Mouse (Mus musculus) forelimb bud, embryonic 11.5 days (tissue): Measurements from ENCODE around the gene Sdf4.
A peak's percentile ranks its signal among the peaks of the same experiment; 100 is the strongest.

Experiments used
- DNase-seq: peaks from one replicate; pipeline ENCODE4 v3.0.0-alpha.2; 2012; ENCODE audit warnings: low read depth, low spot score

Gene Sdf4

GRCm38 (mm10) chr4:155992241-155992905, at the start of gene Sdf4, which contains the start of gene B3galt6:
TSS of gene Sdf4 (plus strand) at chr4:155992872.
TSS of gene B3galt6 (minus strand) at chr4:155992649.
- peak; percentile 90 for DNase-seq

- peak; percentile 6 for DNase-seq
Measured at GRCm38 (mm10) chr4:155943049-155943452, 49.6 kb upstream of the Sdf4 start.

GRCm38 (mm10) chr4:155943534-155944249, 49.0 kb upstream of the Sdf4 start, which contains the start of gene Ube2j2:
TSS of gene Ube2j2 (plus strand) at chr4:155943831.
- DNase-seq = peak; percentile 97

- no peak for DNase-seq
Measured at GRCm38 (mm10) chr4:155944271-155944670, 48.4 kb upstream of the Sdf4 start.

- DNase-seq = no peak
Measured at GRCm38 (mm10) chr4:155947094-155947493, 45.6 kb upstream of the Sdf4 start.

GRCm38 (mm10) chr4:155955491-155955890, 37.2 kb upstream of the Sdf4 start:
- DNase-seq = no peak

- DNase-seq = peak; percentile 87
Measured at GRCm38 (mm10) chr4:155959275-155959674, 33.4 kb upstream of the Sdf4 start.

GRCm38 (mm10) chr4:155962167-155962971, 30.3 kb upstream of the Sdf4 start, which contains the start of gene C1qtnf12:
TSS of gene C1qtnf12 (plus strand) at chr4:155962318.
- peak; percentile 43 for DNase-seq

- DNase-seq = no peak
Measured at GRCm38 (mm10) chr4:155963106-155963505, 29.6 kb upstream of the Sdf4 start.

GRCm38 (mm10) chr4:155964396-155964795, 28.3 kb upstream of the Sdf4 start:
- DNase-seq = no peak

GRCm38 (mm10) chr4:155969043-155969653, 23.5 kb upstream of the Sdf4 start:
- DNase-seq = no peak

GRCm38 (mm10) chr4:155970286-155970685, 22.4 kb upstream of the Sdf4 start:
- no peak for DNase-seq

- DNase-seq = no peak
Measured at GRCm38 (mm10) chr4:155972651-155973050, 20.0 kb upstream of the Sdf4 start.

GRCm38 (mm10) chr4:155973239-155973638, 19.4 kb upstream of the Sdf4 start:
- no peak for DNase-seq

- DNase-seq = no peak
Measured at GRCm38 (mm10) chr4:155981436-155982082, 11.1 kb upstream of the Sdf4 start.

- no peak for DNase-seq
Measured at GRCm38 (mm10) chr4:155983788-155984187, 8.9 kb upstream of the Sdf4 start.

- no peak for DNase-seq
Measured at GRCm38 (mm10) chr4:155991211-155991907, 1.3 kb upstream of the Sdf4 start.

- no peak for DNase-seq
Measured at GRCm38 (mm10) chr4:155991908-155992230, 803 bp upstream of the Sdf4 start.

GRCm38 (mm10) chr4:155992906-155993547, 355 bp downstream of the Sdf4 start:
- peak; percentile 92 for DNase-seq

- no peak for DNase-seq
Measured at GRCm38 (mm10) chr4:155993606-155994005, 934 bp downstream of the Sdf4 start.
